Mouse (Mus musculus) cerebellum, adult 9-11 months (tissue): ENCODE measurements at regions not wholly inside any gene's neighbourhood (a gene's known extent, or its start where the extent isn't known, plus 50 kb on each side); places are given as distances from the start of the nearest gene placed in this dataset.

Source experiments
- DNase-seq: peaks from one replicate; pipeline ENCODE4 v3.0.0; 2022

DNA sequence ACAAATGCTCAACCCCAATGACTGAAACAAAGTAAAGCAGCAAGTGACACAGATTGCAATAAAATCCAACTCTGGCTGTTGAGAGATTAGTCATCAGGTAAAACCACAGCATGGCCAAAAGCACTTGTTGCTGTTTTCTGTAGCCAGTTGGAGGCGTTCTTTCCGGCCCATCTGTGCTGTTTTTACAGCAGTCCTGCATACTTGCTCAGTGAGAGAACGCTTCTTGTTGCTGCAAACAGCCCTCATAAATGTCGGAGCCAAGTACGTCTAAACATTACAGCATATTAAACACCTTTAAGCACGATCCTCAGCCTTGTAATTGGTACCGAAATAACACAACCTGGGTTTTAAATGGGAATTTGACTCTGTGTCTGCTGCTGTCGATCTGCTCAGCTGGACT, 65.6 kb upstream of the Hs3st3a1 start:
- no peak for DNase-seq

DNA sequence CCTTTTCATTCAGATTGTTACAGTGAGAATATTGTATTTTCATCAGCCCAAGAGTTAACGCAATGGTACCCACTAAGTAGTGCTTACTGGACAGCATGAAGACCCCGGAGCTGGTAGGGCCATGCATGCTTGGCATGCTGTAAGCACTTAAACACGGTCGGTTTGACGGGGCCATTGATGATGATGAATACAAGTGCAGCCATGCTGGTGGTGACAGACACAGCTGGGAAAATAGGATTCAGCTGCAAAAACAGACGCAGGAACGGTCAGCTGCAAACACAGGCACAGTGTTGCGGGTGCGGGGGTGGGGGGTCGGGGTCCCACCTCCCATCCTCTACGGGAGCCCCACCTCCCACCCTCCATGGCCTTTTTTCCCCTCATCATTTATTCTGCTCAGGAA, 99.7 kb upstream of the Hs3st3a1 start:
- no peak for DNase-seq

DNA sequence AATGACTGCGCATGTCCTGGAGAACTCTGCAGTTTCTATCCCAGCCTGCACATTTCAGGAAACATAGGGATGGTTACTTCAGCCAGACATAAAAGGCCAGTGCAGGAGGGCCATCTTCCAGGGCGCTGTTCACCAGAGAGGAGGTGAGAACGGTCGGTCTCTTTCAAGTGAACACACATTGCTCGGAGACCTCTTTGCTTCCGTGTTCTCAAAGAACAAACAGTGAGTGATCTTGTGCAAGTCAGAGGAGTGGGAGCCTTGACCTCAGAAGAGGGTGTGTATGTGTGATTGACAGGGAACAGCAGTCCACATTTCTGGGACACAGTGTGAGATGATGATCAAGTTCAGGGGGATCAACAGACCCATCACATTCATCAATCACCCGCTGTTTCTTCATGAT, 102.7 kb upstream of the Hs3st3a1 start:
- no peak for DNase-seq

DNA sequence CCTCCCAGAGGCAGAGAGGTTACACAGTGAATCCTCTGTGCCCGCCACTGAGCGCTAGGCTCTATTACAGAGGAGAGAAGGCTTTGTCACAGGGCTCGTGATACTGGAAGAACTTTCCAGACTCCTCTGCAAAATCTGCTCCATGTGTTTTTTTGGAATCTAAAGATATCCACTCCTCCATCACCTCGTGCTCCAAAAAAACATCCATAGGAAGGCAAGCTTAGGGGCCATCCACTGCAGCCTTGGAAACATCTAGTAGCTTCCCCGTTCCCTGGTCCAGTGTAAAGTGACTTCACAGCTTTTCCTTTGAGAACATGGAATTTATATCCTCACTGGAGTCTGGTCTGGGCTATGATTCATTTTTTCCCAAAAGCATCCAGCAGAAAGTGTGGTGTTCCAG, 103.3 kb upstream of the Hs3st3a1 start:
- no peak for DNase-seq

DNA sequence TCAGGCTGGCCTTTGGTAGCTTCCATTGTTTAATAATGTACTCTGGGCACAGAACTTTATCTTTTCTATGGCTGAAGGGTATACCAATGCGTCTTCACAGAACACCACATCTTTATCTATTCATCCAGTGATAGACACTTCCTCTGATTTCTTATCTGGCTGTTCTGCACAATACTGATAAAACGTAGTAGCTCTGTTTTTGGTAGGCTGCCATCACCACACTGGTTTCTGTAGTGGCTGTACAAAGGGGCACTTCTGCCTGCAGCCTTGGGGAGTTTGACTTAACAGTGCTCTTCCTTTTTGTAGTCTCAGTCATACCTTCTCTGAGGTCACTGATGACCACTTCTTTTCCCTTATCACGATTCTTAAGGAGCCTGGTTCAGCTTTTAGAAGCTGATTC, 106.0 kb upstream of the Hs3st3a1 start:
- DNase-seq = no peak

DNA sequence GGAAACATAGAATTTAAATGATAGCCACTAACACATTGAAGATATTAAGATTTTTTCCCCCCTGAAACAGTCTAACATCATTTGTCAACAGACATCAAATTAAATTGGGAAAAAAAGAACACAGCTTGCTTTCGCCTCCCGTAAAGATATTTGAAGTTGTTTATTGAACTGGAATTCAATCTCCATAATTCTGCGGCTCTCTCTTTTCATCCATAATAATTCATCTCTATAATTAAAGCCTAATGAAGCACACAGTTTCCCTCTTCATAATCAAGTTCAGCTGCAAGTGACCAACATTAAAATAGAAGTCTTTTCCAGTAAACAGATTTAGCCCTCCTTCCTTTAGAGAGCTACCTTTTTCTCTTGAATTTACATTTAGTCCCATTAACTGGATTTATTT, 107.4 kb upstream of the Hs3st3a1 start:
- no peak for DNase-seq

DNA sequence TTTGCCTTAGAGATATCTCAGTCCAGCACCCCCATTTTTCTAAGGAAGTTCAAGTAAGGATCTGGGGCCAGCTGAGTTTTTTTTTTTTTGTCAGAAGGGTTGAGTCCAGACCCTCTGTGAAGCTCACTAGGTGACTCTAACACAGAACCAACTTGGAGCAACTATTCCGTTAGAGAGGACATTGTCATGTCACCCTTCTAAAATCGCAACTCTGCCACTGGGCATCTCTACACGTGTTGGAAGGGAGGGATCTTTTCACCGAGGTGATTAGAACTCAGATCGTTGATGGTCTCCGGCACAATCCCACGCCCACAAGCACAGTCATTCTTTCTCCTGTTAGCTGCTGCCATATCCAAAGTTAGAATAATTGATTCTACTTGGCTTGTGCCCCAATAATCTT, 108.5 kb upstream of the Hs3st3a1 start:
- no peak for DNase-seq

DNA sequence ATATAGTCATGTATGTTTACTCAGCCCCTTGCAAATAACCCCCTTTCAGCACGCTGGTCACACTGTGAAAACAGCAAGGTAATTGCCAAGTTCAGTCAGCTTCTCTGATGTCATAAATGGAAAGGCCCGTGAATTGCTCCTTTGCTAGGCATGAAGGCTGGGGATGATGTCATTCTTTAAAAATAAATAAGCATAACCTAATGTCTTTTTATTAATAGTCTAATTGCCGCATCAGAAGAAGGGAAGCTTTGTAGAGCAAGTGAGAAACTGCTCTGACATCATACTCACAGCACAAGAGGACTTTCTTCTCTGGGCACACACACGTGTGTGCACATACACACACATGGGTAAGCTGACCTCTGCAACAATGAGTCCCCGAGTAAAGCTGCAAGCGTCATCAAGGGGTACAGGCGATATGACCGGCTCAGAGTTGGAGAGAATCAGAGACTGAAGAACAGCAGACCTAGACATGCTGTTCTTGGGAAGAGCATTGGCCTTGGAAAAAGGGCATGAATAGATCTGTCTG, 113.2 kb upstream of the Hs3st3a1 start:
- DNase-seq = no peak

DNA sequence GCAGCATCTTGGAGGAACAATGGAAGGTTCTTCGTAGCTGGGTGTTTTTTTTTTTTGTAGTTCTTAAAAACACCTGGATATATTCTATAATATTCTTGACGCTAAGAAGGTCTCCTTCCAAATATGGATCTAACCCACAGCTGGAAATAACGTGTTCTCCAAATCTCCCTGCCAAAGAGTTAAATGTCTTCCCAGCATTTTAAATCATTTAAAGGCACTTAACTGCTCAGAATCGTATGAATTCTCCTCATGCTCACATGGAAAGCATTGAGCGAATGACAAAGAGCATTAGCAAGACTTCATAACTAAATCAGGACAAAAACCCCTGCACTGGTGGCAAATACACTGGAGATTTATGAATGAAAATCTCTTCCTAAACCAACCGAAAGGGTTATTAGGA, 117.7 kb upstream of the Hs3st3a1 start:
- no peak for DNase-seq

DNA sequence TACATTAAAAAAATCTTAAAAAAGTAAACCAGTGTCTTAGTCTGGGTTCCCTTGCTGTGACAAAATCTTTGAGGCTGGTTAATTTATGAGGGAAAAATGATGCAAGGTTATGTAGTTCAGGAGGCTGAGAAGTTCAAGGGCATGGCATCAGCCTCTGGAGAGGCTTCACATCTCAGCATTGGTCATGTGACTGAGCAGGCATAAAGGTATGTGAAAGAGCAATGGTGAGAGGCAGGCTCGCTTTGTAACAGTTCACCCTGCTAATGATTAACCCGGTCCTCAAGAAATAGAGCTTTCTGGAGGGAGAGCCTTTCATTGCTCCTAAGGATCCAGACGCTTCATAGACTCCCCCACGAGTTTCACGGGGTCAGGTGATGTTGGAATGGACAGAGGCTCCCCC, 120.1 kb upstream of the Hs3st3a1 start:
- DNase-seq = no peak

DNA sequence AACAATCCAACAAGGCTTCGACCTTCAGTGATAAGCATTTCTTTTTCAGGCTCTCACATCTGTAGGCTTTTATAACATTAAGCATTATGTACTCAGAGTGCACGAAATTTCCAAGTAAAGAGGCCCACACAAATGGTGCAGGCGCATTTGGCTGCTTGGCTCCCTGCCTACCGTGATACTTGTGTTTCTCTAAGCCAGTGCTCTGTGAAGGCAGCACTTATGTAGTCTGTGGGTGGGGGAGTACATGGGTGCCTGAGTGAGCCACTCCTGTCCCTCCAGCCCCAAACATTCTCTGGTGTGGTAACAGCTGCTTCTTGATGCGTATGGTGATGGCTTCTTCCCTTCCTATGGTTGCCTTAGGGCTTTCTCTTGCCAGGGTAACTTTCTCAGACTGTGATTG, 121.9 kb upstream of the Hs3st3a1 start:
- no peak for DNase-seq

DNA sequence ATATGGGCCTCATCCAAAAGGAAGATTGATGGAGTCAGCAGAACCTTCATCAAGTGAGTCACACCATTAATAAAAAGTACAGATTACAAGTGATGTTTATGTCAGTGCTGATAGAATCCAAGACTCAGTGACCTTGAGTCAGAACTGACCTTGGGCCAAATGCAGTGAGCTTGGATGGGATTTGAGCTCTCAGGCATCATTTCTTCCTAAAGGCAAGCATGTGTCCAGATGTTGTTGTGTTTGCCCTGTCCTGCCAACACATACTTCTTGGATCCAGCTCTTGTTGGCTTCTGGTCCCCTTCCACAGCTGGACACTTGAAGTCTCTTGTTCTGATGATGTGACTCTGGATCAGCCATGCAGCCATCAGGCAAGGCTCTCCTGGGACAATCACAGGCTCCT, 125.3 kb upstream of the Hs3st3a1 start:
- no peak for DNase-seq

DNA sequence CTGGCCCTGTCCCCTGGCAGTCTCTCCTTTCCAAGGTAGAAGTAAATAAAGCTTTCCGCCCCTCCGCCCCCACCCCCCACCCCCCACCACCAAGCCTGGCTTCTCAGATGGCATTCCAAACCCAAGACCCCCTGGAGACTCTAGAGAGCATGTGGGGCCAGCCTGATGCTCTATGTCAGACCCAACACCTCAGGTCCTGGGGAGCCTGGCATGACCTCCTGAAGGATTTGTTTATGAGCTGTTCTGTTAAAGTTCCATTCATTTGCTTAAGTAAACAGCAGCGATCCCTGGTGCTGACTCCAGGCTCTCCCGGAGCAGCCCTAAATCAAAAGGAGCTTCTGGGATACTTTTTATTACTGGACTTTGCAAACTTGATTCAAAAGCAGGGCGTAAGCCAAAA, 137.3 kb upstream of the Hs3st3a1 start:
- DNase-seq = no peak

DNA sequence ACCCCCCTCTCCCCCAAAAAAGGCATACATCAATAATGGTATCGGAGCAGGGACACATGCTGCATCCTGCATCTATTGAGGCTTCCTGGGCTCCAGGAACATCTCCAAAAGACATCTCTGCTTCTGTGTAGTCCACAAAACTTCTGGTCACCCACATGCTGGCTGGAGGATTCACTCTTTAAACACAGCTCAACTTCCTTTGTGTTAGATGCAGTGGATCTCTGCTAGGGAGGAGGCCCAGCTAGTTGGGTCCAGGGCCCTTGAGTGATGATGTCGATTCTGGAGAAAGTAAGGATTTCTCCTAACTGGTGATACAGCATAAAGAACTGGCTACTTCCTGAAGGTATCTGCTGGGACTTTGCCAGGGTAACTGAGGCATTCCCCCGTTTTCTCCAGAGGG, 146.9 kb upstream of the Hs3st3a1 start:
- DNase-seq = no peak

DNA sequence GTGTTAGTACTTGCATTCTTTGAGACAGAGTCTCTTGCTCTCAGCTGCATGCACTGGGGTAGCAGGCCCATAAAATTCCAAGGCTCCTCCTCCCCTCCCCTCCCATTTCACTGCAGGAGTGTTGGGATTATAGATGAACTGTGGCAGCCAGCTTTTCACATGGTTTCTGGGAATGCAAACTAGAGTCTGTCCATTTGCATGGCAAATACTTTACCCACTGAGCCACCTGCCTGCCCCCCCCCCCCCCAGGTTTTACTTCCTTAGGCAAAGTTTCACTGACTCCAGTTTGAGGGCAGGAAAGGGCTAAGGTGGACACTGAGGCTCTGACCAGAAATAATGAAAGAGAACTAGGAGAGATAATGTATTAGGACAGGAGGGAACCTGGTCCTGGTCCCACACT, 147.6 kb upstream of the Hs3st3a1 start:
- no peak for DNase-seq

DNA sequence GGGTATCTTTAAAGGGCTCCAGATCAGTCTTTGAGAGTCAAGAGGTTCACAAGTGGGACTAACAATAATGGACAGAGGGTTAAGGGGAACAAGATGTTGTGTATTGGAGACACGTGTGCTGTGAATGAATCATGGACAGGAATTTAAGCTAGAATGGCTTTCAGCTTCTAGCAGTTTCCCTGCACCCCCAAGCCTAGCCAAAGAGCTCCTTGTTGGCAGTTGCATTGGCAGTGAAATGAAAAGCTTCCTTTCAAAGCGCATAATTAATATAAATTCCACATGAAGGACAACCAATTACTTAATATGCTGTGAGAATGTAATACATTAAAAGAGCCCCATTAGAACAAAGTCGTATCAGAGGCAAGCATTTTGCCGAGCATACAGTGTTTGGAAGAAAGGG, 153.4 kb upstream of the Hs3st3a1 start:
- DNase-seq = no peak

DNA sequence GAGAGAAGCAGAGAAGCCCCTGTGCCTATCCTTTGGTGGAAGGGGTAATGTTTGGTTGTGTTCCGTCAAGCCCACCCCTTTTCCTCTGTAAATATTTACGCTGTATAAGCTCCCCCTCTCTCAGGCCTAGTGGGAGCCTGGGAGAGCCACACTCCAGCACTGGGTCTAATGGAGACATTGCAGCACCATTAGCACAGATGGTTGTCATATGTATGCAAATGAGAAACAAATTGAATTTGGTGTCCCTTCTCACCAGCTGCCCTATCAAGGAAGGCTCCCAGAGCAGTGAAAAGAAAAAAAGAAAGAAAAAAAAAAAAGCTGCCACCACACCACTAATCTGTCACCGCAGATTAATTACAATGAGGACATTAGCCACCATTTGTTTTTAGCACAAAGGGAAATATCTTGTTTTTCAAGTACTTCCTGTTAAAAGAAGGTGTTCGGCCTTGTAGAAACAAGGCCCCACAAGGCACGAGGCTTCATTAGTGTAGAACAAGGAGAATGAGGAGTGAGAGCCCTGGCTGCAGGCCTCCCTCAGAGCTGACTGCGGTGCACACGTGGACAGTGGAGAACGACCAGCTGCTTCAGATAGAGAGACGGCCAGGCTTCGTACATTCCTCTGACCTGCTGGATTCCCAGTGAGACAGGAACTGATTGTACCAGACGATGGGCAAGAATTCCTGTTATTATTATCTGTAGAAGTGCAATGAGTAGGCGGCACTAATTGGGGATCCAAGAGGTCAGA, 156.7 kb upstream of the Hs3st3a1 start:
- no peak for DNase-seq

DNA sequence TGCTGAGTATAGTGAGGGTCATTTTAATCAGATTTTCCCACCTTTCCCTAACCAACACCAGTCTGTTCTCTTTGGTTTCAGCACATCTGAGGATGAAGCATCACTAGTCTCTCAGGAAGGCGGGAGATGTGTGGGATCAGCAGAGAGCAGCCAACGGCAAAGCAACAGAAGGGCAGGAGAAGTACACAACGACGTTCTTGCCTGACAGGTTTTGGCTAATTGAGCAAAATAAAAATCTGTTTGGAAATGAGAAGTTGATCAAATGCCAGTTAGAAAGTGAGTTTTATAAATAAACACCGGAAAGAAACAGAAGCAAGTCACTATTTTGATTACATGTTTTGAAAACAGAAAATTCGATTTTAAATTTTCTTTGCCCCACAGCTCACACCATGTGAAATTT, 161.4 kb upstream of the Hs3st3a1 start:
- no peak for DNase-seq

DNA sequence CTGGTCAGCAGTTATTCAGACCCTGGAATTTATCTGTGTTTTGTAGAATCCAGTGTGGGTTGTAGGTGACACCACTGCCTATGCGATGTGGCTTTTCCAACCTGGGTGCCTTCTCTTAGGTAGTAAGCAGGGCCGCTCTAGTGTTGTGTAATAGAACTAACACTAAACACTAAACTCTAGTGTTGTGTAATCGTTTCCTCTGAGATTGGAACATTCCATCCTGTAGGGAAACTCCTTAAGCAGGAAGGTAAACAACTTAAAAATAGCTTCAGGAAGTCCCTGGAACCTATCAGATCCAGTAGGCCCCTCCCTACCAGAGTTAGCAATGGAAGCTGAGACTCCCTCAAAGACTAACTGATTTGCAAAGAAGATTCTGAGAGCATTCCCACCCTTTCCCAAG, 161.9 kb upstream of the Hs3st3a1 start:
- DNase-seq = no peak

DNA sequence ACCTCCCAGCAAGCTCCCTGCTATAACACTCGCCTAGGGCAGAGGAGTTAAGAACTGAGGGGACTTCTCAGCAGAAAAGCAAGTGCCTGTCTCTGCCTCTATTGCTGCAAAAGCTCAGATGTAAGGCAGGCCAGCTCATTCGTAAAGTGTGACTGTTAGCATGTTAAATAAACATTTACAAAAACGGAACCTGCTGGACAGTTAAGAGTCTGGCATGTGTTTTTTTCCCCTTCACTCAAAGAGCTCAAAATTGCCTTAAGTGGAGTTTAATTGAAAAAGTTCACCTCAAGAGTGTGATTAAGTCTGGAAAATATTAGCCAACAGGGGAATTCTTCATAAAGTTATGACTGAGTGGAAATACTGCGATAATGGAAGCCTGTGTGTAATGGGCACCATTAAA, 167.0 kb upstream of the Hs3st3a1 start:
- no peak for DNase-seq

DNA sequence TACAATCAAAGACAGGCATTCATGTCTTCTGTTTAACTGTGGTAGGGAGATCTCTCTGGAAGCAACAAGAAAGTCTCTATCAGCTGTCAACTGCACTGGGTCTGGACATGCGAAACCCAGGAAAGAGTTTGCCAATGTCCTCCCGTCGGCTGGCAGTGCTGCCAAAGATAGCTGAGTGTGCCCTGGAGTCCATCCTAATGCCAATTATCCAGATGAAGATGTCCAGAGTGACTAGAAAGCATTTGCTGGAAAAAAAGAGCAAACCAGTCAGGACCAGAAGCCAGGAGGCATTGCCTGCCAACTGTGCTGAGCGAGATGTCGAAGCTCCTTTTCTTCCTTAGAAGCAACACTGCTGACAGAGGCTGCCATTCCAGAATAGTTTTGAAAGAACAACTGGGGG, 167.6 kb upstream of the Hs3st3a1 start:
- peak; percentile 13 for DNase-seq

DNA sequence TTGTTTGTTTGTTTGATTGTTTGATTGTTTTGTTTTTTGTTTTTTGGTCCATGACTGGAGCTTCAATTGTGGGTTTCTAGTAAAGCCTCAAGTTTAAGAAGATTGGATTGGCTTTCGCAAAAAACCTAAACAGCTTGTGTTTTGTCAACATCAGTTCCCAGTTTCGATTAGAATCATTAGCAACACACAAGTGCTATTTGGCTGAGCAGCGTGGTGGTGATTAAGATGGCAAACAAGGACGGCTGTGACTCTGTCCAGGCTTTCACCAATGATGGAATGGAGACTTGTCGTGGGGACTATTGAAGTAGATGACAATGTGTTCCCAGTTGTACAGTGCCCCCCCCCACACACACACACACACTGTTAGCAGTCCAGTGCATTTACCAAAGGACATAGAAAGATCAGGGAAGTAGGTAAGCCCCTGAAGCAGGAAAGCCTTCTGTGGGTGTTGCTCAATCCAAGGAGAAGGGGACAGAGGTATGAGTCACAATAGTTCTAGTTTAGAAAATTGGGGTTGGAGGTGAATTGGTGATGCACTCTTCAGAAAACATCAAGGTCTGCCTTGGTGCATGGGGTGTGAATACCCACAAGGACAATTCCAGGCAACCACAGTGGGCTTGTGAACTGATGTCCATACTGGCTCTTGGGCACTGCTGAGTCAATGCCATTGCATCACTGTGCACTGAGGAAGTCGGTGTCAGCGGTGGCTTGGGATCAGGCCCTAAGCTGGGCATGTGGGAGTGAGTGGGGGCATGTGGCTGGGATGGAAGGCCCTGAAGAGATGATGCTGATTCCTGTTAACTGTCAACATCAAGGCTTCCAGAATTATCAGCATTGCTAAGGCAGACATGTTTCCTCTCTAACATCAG, 174.5 kb upstream of the Cox10 start:
- no peak for DNase-seq

DNA sequence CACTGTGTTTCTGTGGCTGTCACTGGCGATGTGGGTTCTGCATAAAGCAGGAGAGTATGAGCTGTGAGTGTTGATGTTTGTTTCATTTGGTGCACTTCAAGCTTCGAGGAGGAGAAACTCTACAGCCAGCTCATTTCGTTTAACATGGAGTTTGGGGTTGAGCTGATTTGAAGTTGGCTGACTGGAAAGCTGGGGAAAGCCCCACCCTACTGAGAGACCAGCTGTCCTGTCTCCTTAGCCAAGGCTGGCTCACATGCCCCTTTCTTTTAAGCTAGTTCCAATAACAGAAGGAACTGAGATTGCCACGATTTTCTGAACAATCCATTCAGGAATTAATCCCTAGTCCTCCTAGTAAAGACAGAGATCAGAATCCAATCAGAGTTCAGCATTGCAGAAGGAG, 157.6 kb upstream of the Cox10 start:
- DNase-seq = no peak

DNA sequence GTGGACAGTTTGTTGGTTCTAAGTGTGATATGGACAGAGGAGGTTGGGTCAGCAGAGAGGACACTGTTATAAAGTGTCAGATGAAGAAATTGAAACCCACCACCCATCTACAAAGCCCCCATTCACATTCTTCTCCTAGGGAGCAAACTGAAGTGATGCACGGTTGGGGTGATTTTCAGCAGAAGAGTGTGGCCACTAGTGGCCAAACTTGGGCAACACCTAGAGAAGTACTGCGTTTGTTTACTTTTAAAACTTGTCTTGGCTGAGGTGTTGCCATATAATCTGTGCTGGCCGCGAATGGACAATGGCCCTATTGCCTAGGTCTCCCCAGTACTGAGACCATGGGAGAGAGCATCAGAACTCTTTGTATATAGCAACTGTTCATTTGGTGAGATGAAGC, 150.8 kb upstream of the Cox10 start:
- no peak for DNase-seq
